Mouse (Mus musculus) ES-Bruce4 (cell line): ENCODE results near the gene Uap1l1.

ENCODE experiments used
- CTCF ChIP-seq: IDR thresholded peaks from one replicate; pipeline ENCODE4 v1.8.1; 2011; ENCODE audit warnings: low read depth, low read length
- EP300 ChIP-seq: IDR thresholded peaks from 2 replicates; pipeline ENCODE4 v1.6.1; 2011; ENCODE audit warnings: low read depth, low read length; ENCODE audit not compliant: insufficient read depth
- POLR2A ChIP-seq: IDR thresholded peaks from one replicate; pipeline ENCODE4 v1.8.1; 2011; ENCODE audit warnings: low read length; ENCODE audit not compliant: insufficient read depth

DNA sequence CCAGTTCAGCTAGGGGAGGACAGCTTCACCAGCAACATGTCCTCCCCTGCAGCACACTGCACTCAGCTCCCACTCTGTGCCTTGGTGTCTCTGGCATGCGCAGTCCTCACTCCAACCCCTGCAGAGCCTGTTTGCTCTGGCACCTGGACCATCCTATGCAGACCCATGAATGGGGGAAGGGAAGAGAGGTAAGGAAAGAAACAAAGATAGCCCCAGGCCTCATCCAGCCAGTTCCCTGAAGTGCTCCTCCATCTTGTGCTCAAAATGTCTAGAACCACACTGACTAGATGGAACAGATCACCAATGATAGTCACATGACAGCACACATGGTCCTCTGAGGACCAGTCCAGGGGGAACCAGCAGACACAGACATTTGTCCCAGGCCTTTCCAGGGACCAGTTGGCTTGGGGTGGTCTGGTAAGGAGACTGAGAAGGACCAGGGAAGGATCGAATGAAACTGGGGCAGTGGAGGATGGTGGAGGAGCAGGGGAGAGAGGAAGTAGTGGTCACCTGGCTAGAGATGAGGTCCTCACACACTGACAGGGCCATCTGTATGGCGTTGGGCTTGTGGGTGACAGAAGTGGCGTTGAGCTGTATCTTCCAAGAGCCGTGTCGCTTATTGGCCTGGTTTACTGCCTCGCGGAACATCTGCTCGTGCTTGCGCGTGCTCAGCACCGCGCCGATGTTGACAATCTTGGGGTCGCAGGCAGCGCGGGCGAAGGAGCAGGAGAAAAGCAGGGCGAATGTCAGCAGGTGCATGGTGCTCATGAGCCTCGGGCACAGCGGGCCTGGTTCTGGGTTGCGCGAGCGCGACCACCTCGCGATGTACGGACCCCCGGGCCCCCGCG is 47.1 kb downstream of the Uap1l1 start:
- TF ChIP-seq CTCF = no peak
- no peak for TF ChIP-seq POLR2A
- TF ChIP-seq EP300 = no peak
